Mouse (Mus musculus) spleen, adult 18-20 months (tissue): ENCODE measurements around the gene Luc7l.
"Not testable (repeated sequence)": the region's sequence is repeated elsewhere in the genome, so short reads cannot be mapped to it uniquely, and the experiment has no call there.

ENCODE experiments used
- DNase-seq, 2 experiments: peaks; one replicate each; pipeline ENCODE4 v3.0.0; 2022; ENCODE audit warnings: mixed read lengths in 2 of 2

Luc7l gene

GRCm38 (mm10) chr17:26255313-26255712 lies 2.6 kb downstream of the Luc7l start:
- no peak for DNase-seq

DNA sequence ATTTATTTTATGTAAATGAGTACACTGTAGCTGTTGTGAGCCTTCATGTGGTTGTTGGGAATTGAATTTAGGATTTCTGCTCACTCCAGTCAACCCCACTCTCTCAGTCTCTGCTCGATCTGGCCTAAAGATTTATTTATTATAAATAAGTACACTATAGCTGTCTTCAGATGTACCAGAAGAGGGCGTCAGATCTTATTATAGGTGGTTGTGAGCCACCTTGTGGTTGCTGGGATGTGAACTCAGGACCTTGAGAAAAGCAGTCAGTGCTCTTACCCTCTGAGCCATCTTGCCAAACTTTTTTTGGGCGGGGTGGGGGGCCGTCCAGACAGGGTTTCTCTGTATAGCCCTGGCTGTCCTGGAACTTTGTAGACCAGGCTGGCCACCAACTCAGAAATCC lies 9.1 kb downstream of the Luc7l start:
- DNase-seq = no peak

DNA sequence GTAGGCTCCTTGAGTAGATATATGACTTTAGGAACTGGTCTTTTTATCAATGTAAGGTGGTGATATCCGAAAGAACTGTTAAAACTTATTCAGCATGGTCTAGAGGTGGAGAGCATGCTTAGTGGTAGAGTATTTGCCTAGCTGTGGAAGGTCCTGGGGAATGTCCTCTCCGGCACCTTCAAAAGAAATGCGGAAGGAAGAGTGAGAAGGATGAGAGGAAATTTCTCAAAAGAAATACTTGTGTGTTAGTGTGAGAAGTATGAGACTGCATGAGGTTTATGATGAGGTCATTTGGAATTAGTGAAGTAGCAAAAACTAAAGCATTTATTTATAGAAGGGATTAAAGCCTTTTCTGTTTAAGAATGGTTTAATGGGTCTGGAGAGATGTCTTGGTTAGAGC lies 9.7 kb downstream of the Luc7l start:
- no peak for DNase-seq

DNA sequence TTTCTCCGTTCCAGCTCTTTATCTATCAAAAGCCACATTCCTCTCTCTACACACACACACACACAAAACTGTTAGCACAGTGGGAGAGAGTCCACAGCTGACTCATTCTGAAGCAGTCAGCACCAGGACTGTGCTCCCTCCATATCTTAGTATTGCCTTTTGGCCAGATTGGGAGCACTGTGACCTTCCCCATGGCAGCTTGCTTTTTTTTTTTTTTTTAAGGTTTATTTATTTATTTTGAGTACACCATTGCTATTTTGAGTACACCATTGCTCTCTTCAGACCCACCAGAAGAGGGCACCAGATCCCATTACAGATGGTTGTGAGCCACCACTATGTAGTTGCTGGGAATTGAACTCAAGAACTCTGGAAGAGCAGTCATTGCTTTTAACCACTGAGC lies 16.2 kb downstream of the Luc7l start:
- no peak for DNase-seq

GRCm38 (mm10) chr17:26269577-26269976 lies 16.9 kb downstream of the Luc7l start:
- not testable (repeated sequence) for DNase-seq

GRCm38 (mm10) chr17:26272586-26272985 lies 19.9 kb downstream of the Luc7l start:
- no peak for DNase-seq

DNA sequence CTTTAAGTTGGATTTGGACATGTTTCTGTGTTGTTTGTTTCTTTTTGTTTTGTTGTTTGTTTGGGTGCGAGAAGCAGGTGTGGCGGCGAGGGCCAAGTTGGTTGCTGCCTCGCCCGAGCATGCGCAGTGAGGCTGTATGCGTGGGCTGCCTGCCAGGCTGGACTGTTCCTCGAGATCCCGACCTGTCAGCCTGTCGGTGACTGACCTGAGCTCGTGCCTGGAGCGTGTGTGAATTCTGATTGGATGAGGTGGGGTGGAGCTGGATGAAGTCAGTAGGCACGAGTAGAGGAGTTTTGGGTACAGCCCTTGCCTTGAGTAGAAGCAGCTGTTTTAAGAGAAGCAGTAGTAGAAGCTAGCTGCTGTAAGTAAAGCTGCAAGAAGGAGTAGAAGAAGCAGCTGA lies 23.2 kb downstream of the Luc7l start:
- DNase-seq = no peak

GRCm38 (mm10) chr17:26276711-26277110 lies 24.0 kb downstream of the Luc7l start:
- DNase-seq = peak in 1 of 2 experiments; percentile 26

GRCm38 (mm10) chr17:26286199-26286955 lies 33.7 kb downstream of the Luc7l start:
- no peak for DNase-seq

- no peak for DNase-seq
Measured at GRCm38 (mm10) chr17:26289475-26289874, 36.8 kb downstream of the Luc7l start.

DNA sequence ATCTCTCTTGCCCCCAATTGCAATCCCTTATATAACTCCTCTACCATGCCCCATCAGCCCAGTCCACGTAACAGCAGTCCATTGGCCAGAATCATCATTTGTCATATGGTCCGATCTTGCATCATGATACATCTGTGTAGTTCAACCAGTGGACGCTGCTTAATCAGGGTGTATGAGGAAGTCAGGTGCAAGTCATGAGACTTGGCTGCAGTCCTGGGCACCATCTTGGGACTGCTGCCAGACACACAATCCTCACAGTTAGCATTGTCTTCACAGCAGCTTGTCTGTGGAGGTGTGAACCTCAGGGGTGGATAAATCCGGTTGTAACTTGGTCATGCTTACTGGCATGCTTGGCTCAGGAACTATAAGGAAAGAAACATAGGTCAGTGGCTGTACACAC lies 45.6 kb downstream of the Luc7l start:
- DNase-seq = not testable (repeated sequence)

DNA sequence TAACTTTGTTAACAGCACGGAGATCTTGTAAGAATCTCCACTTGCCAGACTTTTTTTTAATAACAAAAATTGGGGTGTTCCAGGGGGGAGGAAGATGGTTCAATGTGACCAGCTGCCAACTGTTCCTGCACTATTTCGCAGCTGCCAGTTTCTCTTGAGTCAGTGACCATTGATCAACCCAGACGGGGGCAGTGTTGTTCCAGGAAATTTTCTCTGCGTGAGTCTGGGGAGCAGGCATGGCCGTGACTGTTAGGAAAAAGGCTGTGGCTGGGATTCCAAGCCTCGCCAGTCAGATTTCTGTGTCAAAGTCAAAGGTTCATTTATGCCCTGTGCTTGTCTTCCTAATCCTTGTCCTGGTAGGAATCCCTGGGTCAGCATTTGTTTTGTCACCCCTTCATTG lies 61.6 kb downstream of the Luc7l start:
- peak; percentile 8 to 39 for DNase-seq

- DNase-seq = no peak
Measured at GRCm38 (mm10) chr17:26315474-26315873, 62.8 kb downstream of the Luc7l start.

DNA sequence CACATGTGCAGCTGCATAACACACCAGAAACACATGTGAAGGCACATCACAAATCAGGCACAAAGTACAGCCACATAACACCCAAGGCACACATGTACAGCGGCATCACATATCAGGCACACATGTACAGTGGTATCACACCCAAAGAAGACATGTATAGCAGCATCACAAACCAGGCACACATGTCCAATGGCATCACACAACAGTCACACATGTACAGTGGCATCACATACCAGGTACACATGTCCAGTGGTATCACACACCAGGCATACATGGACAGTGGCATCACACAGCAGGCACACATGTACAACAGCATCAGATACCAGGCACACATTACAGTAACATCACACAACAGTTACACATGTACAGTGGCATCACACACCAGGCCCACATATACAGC lies 65.7 kb downstream of the Luc7l start:
- DNase-seq = no peak
